Mouse (Mus musculus) kidney, embryonic 15.5 days (tissue): ENCODE results near the gene Il1f8. TPM values are rescaled to one million over a fixed set of nuclear protein-coding genes. Genes with fewer than 3 reads are reported as not detected.

Experiments
- polyA plus RNA-seq: library from polyadenylated mRNA; unstranded; fragments of >200 nt; fragmentation: Nextera tagmentation; extraction: Ambion mirVana; gene quantifications from 2 replicates; pipeline ENCODE4 v1.2.1, GENCODE M21; 2015

Il1f8 gene
- polyA plus RNA-seq, 1 experiment from 2014 or later = not detected

Other genes starting within 250 kb of the Il1f8 start
- 1.5 and 2.0 TPM in 2 replicates for gene Hnmt, start 103.8 kb upstream of the Il1f8 start, polyA plus RNA-seq
- gene Tbpl2, start 56.6 kb upstream of the Il1f8 start, polyA plus RNA-seq = not detected in 2 replicates
- 0.10 and 0.18 TPM in 2 replicates for gene Il1f9, start 33.3 kb downstream of the Il1f8 start, polyA plus RNA-seq
- not detected in 2 replicates for gene Il1f6, start 62.3 kb downstream of the Il1f8 start, polyA plus RNA-seq
- gene Il1f5, start 123.8 kb downstream of the Il1f8 start, polyA plus RNA-seq = 0.12 and 0.23 TPM in 2 replicates
- gene Il1f10, start 138.0 kb downstream of the Il1f8 start, polyA plus RNA-seq = not detected in 2 replicates
- 0.84 and 1.6 TPM in 2 replicates for gene Il1rn, start 183.7 kb downstream of the Il1f8 start, polyA plus RNA-seq
- 2.2 and 2.3 TPM in 2 replicates for gene Psd4, start 214.4 kb downstream of the Il1f8 start, polyA plus RNA-seq